Mouse (Mus musculus): ENCODE data around the gene Mfsd2b. TPM values are rescaled to one million over a fixed set of nuclear protein-coding genes. Genes with fewer than 3 reads are reported as not detected.
A peak's percentile ranks its signal among the peaks of the same experiment; 100 is the strongest.

The Mfsd2b gene
- polyA plus RNA-seq, 1 experiment, result 2.3 TPM

- TF ChIP-seq POLR2A (IDR thresholded peaks at IDR 0.05; ENCODE audit: low read depth, low read length) (no peak), CTCF (conservative IDR thresholded peaks at IDR 0.05; ENCODE audit: insufficient read depth, insufficient read length, low read depth, low read length) (no peak)
- WGBS, result 5% methylated on average over 11 of the region's 11 CpGs
- H3K4me3 ChIP-seq (ENCODE audit: insufficient read depth, low read depth, low read length), result peak overlapping the region; percentile 65
- no peaks in the 10 kb centered on the region for H3K4me1 ChIP-seq (ENCODE audit: control insufficient read depth, insufficient read depth, low read length)
- no peaks in the 10 kb centered on the region for H3K36me3 ChIP-seq (ENCODE audit: control insufficient read depth, insufficient read depth, low read length)
- H3K27ac ChIP-seq (ENCODE audit: insufficient read depth, low read depth, low read length), result no peak overlapping the region
- H3K27me3 ChIP-seq (replicated peaks; ENCODE audit: control insufficient read depth, insufficient read depth, low read length), result no peaks in the 10 kb centered on the region
- DNase-seq, result peak; percentile 15
Measured at GRCm38 (mm10) chr12:4840741-4841140, 33.4 kb downstream of the Mfsd2b start.

GRCm38 (mm10) chr12:4840010-4840409, 34.1 kb downstream of the Mfsd2b start:
- TF ChIP-seq CTCF (conservative IDR thresholded peaks at IDR 0.05; ENCODE audit: insufficient read depth, insufficient read length, low read depth, low read length) (no peak), POLR2A (IDR thresholded peaks at IDR 0.05; ENCODE audit: low read depth, low read length) (no peak)
- no peaks in the 10 kb centered on the region for H3K36me3 ChIP-seq (ENCODE audit: control insufficient read depth, insufficient read depth, low read length)
- WGBS, result 70% methylated on average over 6 of the region's 6 CpGs
- DNase-seq, result no peak
- H3K27ac ChIP-seq (ENCODE audit: insufficient read depth, low read depth, low read length), result no peak overlapping the region
- no peaks in the 10 kb centered on the region for H3K4me1 ChIP-seq (ENCODE audit: control insufficient read depth, insufficient read depth, low read length)
- H3K27me3 ChIP-seq (replicated peaks; ENCODE audit: control insufficient read depth, insufficient read depth, low read length), result no peaks in the 10 kb centered on the region
- no peak overlapping the region for H3K4me3 ChIP-seq (ENCODE audit: insufficient read depth, low read depth, low read length)

DNA sequence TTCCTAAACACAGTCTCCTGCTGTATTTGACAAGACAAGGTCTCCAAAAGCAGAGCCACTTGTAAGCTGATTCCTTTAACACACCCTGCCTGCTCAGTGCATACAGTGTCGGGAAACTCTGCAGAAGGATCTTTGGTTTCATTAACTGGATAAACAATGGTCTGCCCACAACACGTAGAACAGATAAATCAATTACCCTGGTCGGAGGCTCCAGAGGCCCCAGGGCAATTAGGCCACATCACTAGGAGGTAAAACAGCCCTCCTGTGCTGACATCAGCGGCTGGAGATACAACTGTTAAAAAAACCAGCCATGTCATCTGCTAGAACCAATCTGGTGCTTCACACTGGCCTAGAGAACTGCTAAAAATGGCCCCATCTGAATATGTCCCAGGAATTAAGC, 37.2 kb downstream of the Mfsd2b start:
- Histone ChIP-seq H3K4me3 (ENCODE audit: insufficient read depth, low read depth, low read length) (no peak overlapping the region), H3K27ac (ENCODE audit: insufficient read depth, low read depth, low read length) (no peak overlapping the region), H3K36me3 (ENCODE audit: control insufficient read depth, insufficient read depth, low read length) (no peaks in the 10 kb centered on the region; the same call in 1 of the 2 replicates), H3K27me3 (replicated peaks; ENCODE audit: control insufficient read depth, insufficient read depth, low read length) (no peaks in the 10 kb centered on the region), H3K4me1 (ENCODE audit: control insufficient read depth, insufficient read depth, low read length) (no peaks in the 10 kb centered on the region)
- no peak for DNase-seq
- 61% methylated on average over 4 of the region's 4 CpGs for WGBS
- TF ChIP-seq POLR2A (IDR thresholded peaks at IDR 0.05; ENCODE audit: low read depth, low read length) (no peak), CTCF (conservative IDR thresholded peaks at IDR 0.05; ENCODE audit: insufficient read depth, insufficient read length, low read depth, low read length) (no peak)

- Histone ChIP-seq H3K4me1 (ENCODE audit: control insufficient read depth, insufficient read depth, low read length) (no peaks in the 10 kb centered on the region; the same call in 1 of the 2 replicates), H3K27me3 (replicated peaks; ENCODE audit: control insufficient read depth, insufficient read depth, low read length) (no peaks in the 10 kb centered on the region), H3K27ac (ENCODE audit: insufficient read depth, low read depth, low read length) (no peak overlapping the region), H3K4me3 (ENCODE audit: insufficient read depth, low read depth, low read length) (no peak overlapping the region), H3K36me3 (ENCODE audit: control insufficient read depth, insufficient read depth, low read length) (no peaks in the 10 kb centered on the region)
- no peak for DNase-seq
- WGBS, result 76% methylated on average over 3 of the region's 3 CpGs
- no peak for TF ChIP-seq POLR2A (IDR thresholded peaks at IDR 0.05; ENCODE audit: low read depth, low read length)
- no peak for TF ChIP-seq CTCF (conservative IDR thresholded peaks at IDR 0.05; ENCODE audit: insufficient read depth, insufficient read length, low read depth, low read length)
Measured at GRCm38 (mm10) chr12:4827256-4827655, 46.9 kb downstream of the Mfsd2b start.

DNA sequence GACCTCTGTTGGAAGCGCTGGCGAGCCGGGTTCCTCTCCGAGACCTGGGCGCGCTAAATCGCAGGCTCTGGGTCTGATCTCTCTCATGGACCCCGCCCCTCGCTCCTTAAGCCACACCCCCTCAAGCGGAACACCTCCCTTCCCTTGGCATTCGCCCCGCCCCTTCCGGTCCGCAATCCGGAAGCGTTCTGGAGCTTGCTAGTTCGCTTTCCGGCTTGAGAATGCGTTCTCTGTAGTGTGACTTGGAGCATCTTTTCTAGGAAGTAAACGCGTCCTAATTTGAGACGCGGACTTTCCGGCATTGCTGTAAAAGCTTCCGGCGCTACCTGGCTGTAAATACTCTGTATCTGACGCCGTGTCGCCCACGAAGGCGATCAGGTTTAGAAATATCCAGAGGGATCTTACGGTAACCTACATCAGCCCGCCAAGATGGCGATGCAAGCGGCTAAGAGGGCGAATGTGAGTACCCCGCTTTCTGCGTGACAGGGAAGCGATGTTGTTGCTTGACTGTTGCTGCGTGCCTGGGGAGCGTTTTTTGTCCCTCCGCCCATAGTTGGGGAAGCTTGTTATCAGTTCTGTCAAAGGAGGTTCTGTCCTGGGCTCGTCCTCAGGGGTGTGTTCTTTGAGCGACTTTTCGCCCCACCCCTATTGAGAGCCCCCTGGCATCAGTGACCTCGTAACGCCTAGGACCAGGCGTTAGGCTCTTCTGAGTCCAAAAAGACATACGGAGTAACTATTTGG, 56.6 kb downstream of the Mfsd2b start, which contains the start of gene Sf3b6:
Gene Sf3b6, plus strand, starts transcription at position 184 of the 741 bp plus-strand sequence.
- peak within 1 kb of the TSS; percentile 88 for H3K4me3 ChIP-seq (ENCODE audit: insufficient read depth, low read depth, low read length)
- peaks cover 6% of the 10 kb centered on the region; the same call in 1 of the 2 replicates for H3K4me1 ChIP-seq (ENCODE audit: control insufficient read depth, insufficient read depth, low read length)
- no peaks in the 10 kb centered on the region; the same call in 1 of the 2 replicates for H3K36me3 ChIP-seq (ENCODE audit: control insufficient read depth, insufficient read depth, low read length)
- peak within 1 kb of the TSS; percentile 88 for H3K27ac ChIP-seq (ENCODE audit: insufficient read depth, low read depth, low read length)
- TF ChIP-seq CTCF (conservative IDR thresholded peaks at IDR 0.05; ENCODE audit: insufficient read depth, insufficient read length, low read depth, low read length) (no peak), POLR2A (IDR thresholded peaks at IDR 0.05; ENCODE audit: low read depth, low read length) (peak; percentile 57)
- peak; percentile 99 for DNase-seq
- no peaks in the 10 kb centered on the region for H3K27me3 ChIP-seq (replicated peaks; ENCODE audit: control insufficient read depth, insufficient read depth, low read length)
- WGBS, result under 1% methylated on average over 49 of the region's 49 CpGs

GRCm38 (mm10) chr12:4816680-4817360, 57.3 kb downstream of the Mfsd2b start:
- no peaks in the 10 kb centered on the region for H3K27me3 ChIP-seq (replicated peaks; ENCODE audit: control insufficient read depth, insufficient read depth, low read length)
- peak overlapping the region; percentile 88 for H3K27ac ChIP-seq (ENCODE audit: insufficient read depth, low read depth, low read length)
- peaks cover 9% of the 10 kb centered on the region; the same call in 1 of the 2 replicates for H3K4me1 ChIP-seq (ENCODE audit: control insufficient read depth, insufficient read depth, low read length)
- no peaks in the 10 kb centered on the region; the same call in 1 of the 2 replicates for H3K36me3 ChIP-seq (ENCODE audit: control insufficient read depth, insufficient read depth, low read length)
- peak overlapping the region; percentile 88 for H3K4me3 ChIP-seq (ENCODE audit: insufficient read depth, low read depth, low read length)
- TF ChIP-seq CTCF (conservative IDR thresholded peaks at IDR 0.05; ENCODE audit: insufficient read depth, insufficient read length, low read depth, low read length), result no peak
- no peak for TF ChIP-seq POLR2A (IDR thresholded peaks at IDR 0.05; ENCODE audit: low read depth, low read length)
- 7% methylated on average over 24 of the region's 24 CpGs for WGBS
- no peak for DNase-seq

- H3K4me3 ChIP-seq (ENCODE audit: insufficient read depth, low read depth, low read length), result no peak overlapping the region
- no peak for DNase-seq
- H3K36me3 ChIP-seq (ENCODE audit: control insufficient read depth, insufficient read depth, low read length), result no peaks in the 10 kb centered on the region
- TF ChIP-seq CTCF (conservative IDR thresholded peaks at IDR 0.05; ENCODE audit: insufficient read depth, insufficient read length, low read depth, low read length), result no peak
- TF ChIP-seq POLR2A (IDR thresholded peaks at IDR 0.05; ENCODE audit: low read depth, low read length), result no peak
- WGBS, result 81% methylated on average over 4 of the region's 4 CpGs
- H3K4me1 ChIP-seq (ENCODE audit: control insufficient read depth, insufficient read depth, low read length), result peaks cover 12% of the 10 kb centered on the region; the same call in 1 of the 2 replicates
- no peaks in the 10 kb centered on the region for H3K27me3 ChIP-seq (replicated peaks; ENCODE audit: control insufficient read depth, insufficient read depth, low read length)
- no peak overlapping the region for H3K27ac ChIP-seq (ENCODE audit: insufficient read depth, low read depth, low read length)
Measured at GRCm38 (mm10) chr12:4813636-4814035, 60.5 kb downstream of the Mfsd2b start.

Other genes starting within 250 kb of the Mfsd2b start
- gene Fam228a, start 135.9 kb downstream of the Mfsd2b start, polyA plus RNA-seq (2012; rRNA removed), result 0.22 and 0.27 TPM in 2 replicates
- gene Pfn4, start 105.3 kb downstream of the Mfsd2b start, polyA plus RNA-seq (2012; rRNA removed), result 0.81 and 0.91 TPM in 2 replicates
- gene Fam228b, start 105.1 kb downstream of the Mfsd2b start, polyA plus RNA-seq (2012; rRNA removed), result 0.38 and 0.56 TPM in 2 replicates
- 79.8 and 83.7 TPM in 2 replicates for gene Sf3b6, start 56.8 kb downstream of the Mfsd2b start, polyA plus RNA-seq (2012; rRNA removed)
- 2.1 and 4.8 TPM in 2 replicates for gene Fkbp1b, start 32.8 kb downstream of the Mfsd2b start, polyA plus RNA-seq (2012; rRNA removed)
- 6.4 and 7.7 TPM in 2 replicates for gene Wdcp, start 31.1 kb downstream of the Mfsd2b start, polyA plus RNA-seq (2012; rRNA removed)
- 9.8 and 10.9 TPM in 2 replicates for gene Ubxn2a, start 33.3 kb upstream of the Mfsd2b start, polyA plus RNA-seq (2012; rRNA removed)
- 5.6 and 6.2 TPM in 2 replicates for gene Atad2b, start 43.0 kb upstream of the Mfsd2b start, polyA plus RNA-seq (2012; rRNA removed)

All from kidney, adult 2 months (tissue).